Mouse (Mus musculus): ENCODE results near the gene Fbxl17. TPM values are rescaled to one million over a fixed set of nuclear protein-coding genes. Genes with fewer than 3 reads are reported as not detected.

Gene Fbxl17
- total and polyA plus RNA-seq, 3 experiments = 8.2 to 9.9 (median 8.8) TPM

DNA sequence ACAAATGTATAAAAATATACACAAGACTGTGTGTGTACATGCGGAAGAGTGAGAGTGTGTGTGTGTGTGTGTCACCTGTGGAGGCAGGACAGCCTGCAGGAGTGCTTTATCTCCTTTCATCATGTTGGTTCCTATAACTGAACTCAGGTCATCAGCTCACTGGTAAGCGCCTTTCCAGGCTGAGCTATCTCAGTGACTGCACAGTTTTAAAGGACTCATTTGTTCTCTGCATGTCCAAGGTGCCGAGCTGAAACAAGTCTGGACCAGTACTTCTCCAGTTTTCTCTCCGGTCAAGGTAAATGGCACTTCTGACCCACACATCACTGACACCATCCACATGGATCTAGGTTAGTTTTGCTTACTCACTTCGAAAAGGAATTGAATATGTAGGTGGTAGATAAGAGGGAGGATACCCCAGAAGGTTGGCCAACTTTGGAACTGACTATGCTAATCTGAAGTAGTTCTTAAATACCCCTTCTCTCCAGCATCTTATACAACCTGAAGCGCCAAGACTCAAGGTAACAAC is 2.5 kb downstream of the Fbxl17 start:
- peaks cover 23% of the 10 kb centered on the region for H3K36me3 ChIP-seq (replicated peaks)
- TF ChIP-seq TAL1 (conservative IDR thresholded peaks at IDR 0.05; ENCODE audit: low read depth, low read length) = no peak
- no peaks in the 10 kb centered on the region for H3K9me3 ChIP-seq (replicated peaks)
- DNase-seq (ENCODE audit: low spot score) (no peak), ATAC-seq (ENCODE audit: extremely low read depth, insufficient number of reproducible peaks, low FRiP score, poor library complexity, severe bottlenecking) (no peak)
- no peaks in the 10 kb centered on the region for H3K27me3 ChIP-seq (ENCODE audit: insufficient read depth, low read length)
- H3K4me3 ChIP-seq (ENCODE audit: low read depth, low read length) = no peak overlapping the region
- peaks cover 43% of the 10 kb centered on the region for H3K4me1 ChIP-seq (ENCODE audit: insufficient read depth, low read depth, low read length)

DNA sequence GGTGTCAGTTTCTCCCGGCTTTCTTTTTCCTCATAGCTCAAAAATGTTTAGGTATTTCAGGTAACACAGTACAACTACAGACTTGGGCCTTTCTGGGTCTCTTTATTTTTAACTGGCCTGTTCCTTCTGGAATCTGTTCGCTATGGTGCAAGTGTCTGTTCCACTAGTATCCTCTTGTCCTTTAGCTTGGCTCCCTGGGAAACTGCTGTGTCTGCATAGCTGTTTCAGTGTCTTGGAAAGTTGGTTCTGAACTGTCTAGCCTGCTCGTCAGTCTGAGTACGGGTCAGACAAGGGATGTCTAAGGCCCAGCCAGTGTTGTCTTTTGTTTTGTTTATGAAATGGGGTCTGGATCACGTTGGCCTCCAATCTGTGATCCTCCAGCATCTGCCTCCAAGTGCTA is 3.7 kb downstream of the Fbxl17 start:
- TF ChIP-seq GATA2 (IDR thresholded peaks at IDR 0.05; ENCODE audit: borderline replicate concordance, low read depth, low read length) (no peak), GATA1 (IDR thresholded peaks at IDR 0.05; ENCODE audit: borderline replicate concordance, low read length) (no peak), CTCF (IDR thresholded peaks at IDR 0.05; ENCODE audit: low read depth, low read length) (no peak), TAL1 (conservative IDR thresholded peaks at IDR 0.05; ENCODE audit: low read depth, low read length) (no peak), POLR2AphosphoS5 (IDR thresholded peaks at IDR 0.05; ENCODE audit: insufficient replicate concordance, low read depth, low read length) (no peak)
- Histone ChIP-seq H3K4me3 (ENCODE audit: low read depth, low read length) (no peak overlapping the region), H3K27me3 (ENCODE audit: insufficient read depth, low read length) (no peaks in the 10 kb centered on the region), H3K9me3 (replicated peaks) (no peaks in the 10 kb centered on the region), H3K4me1 (ENCODE audit: insufficient read depth, low read depth, low read length) (peaks cover 38% of the 10 kb centered on the region), H3K36me3 (replicated peaks) (peaks cover 25% of the 10 kb centered on the region)
- ATAC-seq (ENCODE audit: extremely low read depth, insufficient number of reproducible peaks, low FRiP score, poor library complexity, severe bottlenecking) (no peak), DNase-seq (ENCODE audit: low spot score) (no peak)

DNA sequence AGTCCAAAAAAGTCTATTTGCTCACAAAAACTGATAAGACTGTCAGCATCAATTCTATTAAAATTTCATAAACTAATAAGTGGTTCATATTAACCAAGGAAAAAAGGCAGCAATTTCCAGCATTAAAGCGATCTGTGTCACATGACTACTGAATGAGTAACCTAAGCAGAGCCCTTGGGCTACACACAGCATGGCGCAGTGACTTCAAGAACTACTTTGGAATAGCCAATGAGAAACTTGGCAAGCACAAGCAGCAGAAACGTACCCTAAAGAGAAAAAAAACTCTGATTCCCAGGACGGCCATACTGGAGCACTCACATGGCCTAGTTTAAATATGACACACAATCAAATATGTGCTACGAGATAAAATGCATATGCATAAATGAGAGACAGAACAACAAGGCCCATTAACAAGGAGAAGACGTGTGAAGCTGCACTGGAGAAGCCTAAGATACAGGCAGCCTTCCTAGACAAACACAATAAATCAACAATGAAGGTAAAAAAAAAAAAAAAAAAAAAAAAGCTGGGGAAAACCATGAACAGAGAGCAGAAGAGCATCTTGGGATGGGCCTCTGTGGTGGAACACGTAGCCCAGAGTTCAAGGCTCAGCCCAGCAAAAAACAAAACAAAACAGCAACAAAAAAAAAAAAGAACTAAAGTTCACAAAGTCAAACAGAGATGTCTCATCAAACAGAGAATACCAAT is 5.8 kb downstream of the Fbxl17 start:
- no peak for ATAC-seq (ENCODE audit: extremely low read depth, insufficient number of reproducible peaks, low FRiP score, poor library complexity, severe bottlenecking)
- no peaks in the 10 kb centered on the region for H3K9me3 ChIP-seq (replicated peaks)
- TF ChIP-seq CTCF (IDR thresholded peaks at IDR 0.05; ENCODE audit: low read depth, low read length) (no peak), POLR2AphosphoS5 (IDR thresholded peaks at IDR 0.05; ENCODE audit: insufficient replicate concordance, low read depth, low read length) (no peak), GATA1 (IDR thresholded peaks at IDR 0.05; ENCODE audit: borderline replicate concordance, low read length) (no peak), TAL1 (conservative IDR thresholded peaks at IDR 0.05; ENCODE audit: low read depth, low read length) (no peak), GATA2 (IDR thresholded peaks at IDR 0.05; ENCODE audit: borderline replicate concordance, low read depth, low read length) (no peak)
- no peaks in the 10 kb centered on the region for H3K27me3 ChIP-seq (ENCODE audit: insufficient read depth, low read length)
- peaks cover 31% of the 10 kb centered on the region for H3K4me1 ChIP-seq (ENCODE audit: insufficient read depth, low read depth, low read length)
- DNase-seq (ENCODE audit: low spot score) = no peak
- H3K4me3 ChIP-seq (ENCODE audit: low read depth, low read length) = no peak overlapping the region
- H3K36me3 ChIP-seq (replicated peaks) = peaks cover 43% of the 10 kb centered on the region

- Histone ChIP-seq H3K4me1 (ENCODE audit: insufficient read depth, low read depth, low read length) (peaks cover 27% of the 10 kb centered on the region), H3K27me3 (ENCODE audit: insufficient read depth, low read length) (no peaks in the 10 kb centered on the region), H3K4me3 (ENCODE audit: low read depth, low read length) (no peak overlapping the region)
Observed at GRCm38 (mm10) chr17:63493274-63493673, 6.5 kb downstream of the Fbxl17 start.

GRCm38 (mm10) chr17:63492665-63493273 is 7.0 kb downstream of the Fbxl17 start:
- Histone ChIP-seq H3K9me3 (replicated peaks) (no peaks in the 10 kb centered on the region), H3K4me3 (ENCODE audit: low read depth, low read length) (no peak overlapping the region), H3K4me1 (ENCODE audit: insufficient read depth, low read depth, low read length) (peaks cover 22% of the 10 kb centered on the region), H3K27me3 (ENCODE audit: insufficient read depth, low read length) (no peaks in the 10 kb centered on the region), H3K36me3 (replicated peaks) (peaks cover 54% of the 10 kb centered on the region)
- DNase-seq (ENCODE audit: low spot score) (no peak), ATAC-seq (ENCODE audit: extremely low read depth, insufficient number of reproducible peaks, low FRiP score, poor library complexity, severe bottlenecking) (no peak)
- TF ChIP-seq GATA2 (IDR thresholded peaks at IDR 0.05; ENCODE audit: borderline replicate concordance, low read depth, low read length) (no peak), POLR2AphosphoS5 (IDR thresholded peaks at IDR 0.05; ENCODE audit: insufficient replicate concordance, low read depth, low read length) (no peak), TAL1 (conservative IDR thresholded peaks at IDR 0.05; ENCODE audit: low read depth, low read length) (no peak), GATA1 (IDR thresholded peaks at IDR 0.05; ENCODE audit: borderline replicate concordance, low read length) (no peak), CTCF (IDR thresholded peaks at IDR 0.05; ENCODE audit: low read depth, low read length) (no peak)

More at GRCm38 (mm10) chr17:63493274-63493673, 6.5 kb downstream of the Fbxl17 start:
- no peaks in the 10 kb centered on the region for H3K9me3 ChIP-seq (replicated peaks)
- TF ChIP-seq CTCF (IDR thresholded peaks at IDR 0.05; ENCODE audit: low read depth, low read length) = no peak
- no peak for TF ChIP-seq GATA1 (IDR thresholded peaks at IDR 0.05; ENCODE audit: borderline replicate concordance, low read length)
- no peak for TF ChIP-seq GATA2 (IDR thresholded peaks at IDR 0.05; ENCODE audit: borderline replicate concordance, low read depth, low read length)
- no peak for TF ChIP-seq TAL1 (conservative IDR thresholded peaks at IDR 0.05; ENCODE audit: low read depth, low read length)
- no peak for TF ChIP-seq POLR2AphosphoS5 (IDR thresholded peaks at IDR 0.05; ENCODE audit: insufficient replicate concordance, low read depth, low read length)
- ATAC-seq (ENCODE audit: extremely low read depth, insufficient number of reproducible peaks, low FRiP score, poor library complexity, severe bottlenecking) (no peak), DNase-seq (ENCODE audit: low spot score) (no peak)
- peaks cover 50% of the 10 kb centered on the region for H3K36me3 ChIP-seq (replicated peaks)

DNA sequence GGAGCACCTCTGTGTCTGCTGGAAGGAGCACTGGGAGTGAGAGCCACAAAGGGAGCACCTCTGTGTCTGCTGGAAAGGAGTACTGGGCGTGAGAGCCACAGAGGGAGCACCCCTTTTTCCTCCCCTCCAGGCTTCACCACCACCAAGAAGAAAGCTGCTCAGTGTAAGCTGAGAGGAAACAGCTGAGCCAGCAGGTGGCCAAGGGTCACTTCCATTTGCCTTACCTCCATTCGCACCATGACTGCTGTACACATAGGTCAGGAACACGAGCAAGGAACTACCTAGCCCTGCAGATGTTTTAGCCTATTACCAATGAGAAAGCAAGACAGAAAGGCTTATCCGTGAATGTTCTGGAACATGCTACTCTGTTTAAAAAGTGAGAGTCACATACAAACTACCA is 10.3 kb downstream of the Fbxl17 start:
- ATAC-seq (ENCODE audit: extremely low read depth, insufficient number of reproducible peaks, low FRiP score, poor library complexity, severe bottlenecking) (no peak), DNase-seq (ENCODE audit: low spot score) (no peak)
- Histone ChIP-seq H3K9me3 (replicated peaks) (no peaks in the 10 kb centered on the region), H3K36me3 (replicated peaks) (peaks cover 51% of the 10 kb centered on the region), H3K4me1 (ENCODE audit: insufficient read depth, low read depth, low read length) (peaks cover 6% of the 10 kb centered on the region; the same call in 1 of the 2 replicates), H3K4me3 (ENCODE audit: low read depth, low read length) (no peak overlapping the region), H3K27me3 (ENCODE audit: insufficient read depth, low read length) (no peaks in the 10 kb centered on the region)
- TF ChIP-seq TAL1 (conservative IDR thresholded peaks at IDR 0.05; ENCODE audit: low read depth, low read length) (no peak), GATA2 (IDR thresholded peaks at IDR 0.05; ENCODE audit: borderline replicate concordance, low read depth, low read length) (no peak), POLR2AphosphoS5 (IDR thresholded peaks at IDR 0.05; ENCODE audit: insufficient replicate concordance, low read depth, low read length) (no peak), GATA1 (IDR thresholded peaks at IDR 0.05; ENCODE audit: borderline replicate concordance, low read length) (no peak), CTCF (IDR thresholded peaks at IDR 0.05; ENCODE audit: low read depth, low read length) (no peak)
